Mouse (Mus musculus) embryo, embryonic 10.5 days (tissue): ENCODE results near the gene Accsl.
A peak's percentile ranks its signal among the peaks of the same experiment; 100 is the strongest.

Experiments
- DNase-seq: peaks from one replicate; pipeline ENCODE4 v3.0.0-alpha.2; 2015; ENCODE audit warnings: low spot score

Gene Accsl

GRCm38 (mm10) chr2:93869107-93869600 is at the start of gene Accsl:
Gene Accsl, minus strand, starts transcription at chr2:93869157.
- DNase-seq = no peak

- DNase-seq = no peak
Measured at GRCm38 (mm10) chr2:93913552-93913951, 44.6 kb upstream of the Accsl start.

GRCm38 (mm10) chr2:93911942-93912341 is 43.0 kb upstream of the Accsl start:
- DNase-seq = no peak

- DNase-seq = no peak
Measured at GRCm38 (mm10) chr2:93909716-93910115, 40.8 kb upstream of the Accsl start.

- DNase-seq = no peak
Measured at GRCm38 (mm10) chr2:93907519-93908294, 38.8 kb upstream of the Accsl start.

- DNase-seq = no peak
Measured at GRCm38 (mm10) chr2:93906316-93906715, 37.4 kb upstream of the Accsl start.

- DNase-seq = no peak
Measured at GRCm38 (mm10) chr2:93903415-93903814, 34.5 kb upstream of the Accsl start.

GRCm38 (mm10) chr2:93902680-93903305 is 33.8 kb upstream of the Accsl start:
- DNase-seq = no peak

GRCm38 (mm10) chr2:93899397-93900380 is 30.7 kb upstream of the Accsl start:
- DNase-seq = peak; percentile 66

GRCm38 (mm10) chr2:93891611-93892280 is 22.8 kb upstream of the Accsl start:
- DNase-seq = peak; percentile 39

- DNase-seq = no peak
Measured at GRCm38 (mm10) chr2:93890143-93890542, 21.2 kb upstream of the Accsl start.

- no peak for DNase-seq
Measured at GRCm38 (mm10) chr2:93889071-93889470, 20.1 kb upstream of the Accsl start.

GRCm38 (mm10) chr2:93888366-93888765 is 19.4 kb upstream of the Accsl start:
- DNase-seq = no peak

- peak; percentile 13 for DNase-seq
Measured at GRCm38 (mm10) chr2:93887273-93887672, 18.3 kb upstream of the Accsl start.

GRCm38 (mm10) chr2:93886013-93886794 is 17.2 kb upstream of the Accsl start:
- DNase-seq = peak; percentile 12

- DNase-seq = peak; percentile 24
Measured at GRCm38 (mm10) chr2:93883066-93883465, 14.1 kb upstream of the Accsl start.

GRCm38 (mm10) chr2:93881640-93882367 is 12.8 kb upstream of the Accsl start:
- no peak for DNase-seq

GRCm38 (mm10) chr2:93880981-93881380 is 12.0 kb upstream of the Accsl start:
- DNase-seq = no peak

GRCm38 (mm10) chr2:93880450-93880849 is 11.5 kb upstream of the Accsl start:
- no peak for DNase-seq

- DNase-seq = no peak
Measured at GRCm38 (mm10) chr2:93877005-93877404, 8.0 kb upstream of the Accsl start.
